Mouse (Mus musculus) liver, postnatal 0 days (tissue): Measurements from ENCODE around the gene Krtap4-1.

Source experiments
- CTCF ChIP-seq: sonication (generic); IDR thresholded peaks from 2 replicates; pipeline ENCODE4 v1.5.1; 2016; ENCODE audit warnings: antibody characterized with exemption, low read depth
- EP300 ChIP-seq: IDR thresholded peaks from 2 replicates; pipeline ENCODE4 v1.6.1; 2016; ENCODE audit warnings: antibody characterized with exemption, low read depth, mild to moderate bottlenecking

DNA sequence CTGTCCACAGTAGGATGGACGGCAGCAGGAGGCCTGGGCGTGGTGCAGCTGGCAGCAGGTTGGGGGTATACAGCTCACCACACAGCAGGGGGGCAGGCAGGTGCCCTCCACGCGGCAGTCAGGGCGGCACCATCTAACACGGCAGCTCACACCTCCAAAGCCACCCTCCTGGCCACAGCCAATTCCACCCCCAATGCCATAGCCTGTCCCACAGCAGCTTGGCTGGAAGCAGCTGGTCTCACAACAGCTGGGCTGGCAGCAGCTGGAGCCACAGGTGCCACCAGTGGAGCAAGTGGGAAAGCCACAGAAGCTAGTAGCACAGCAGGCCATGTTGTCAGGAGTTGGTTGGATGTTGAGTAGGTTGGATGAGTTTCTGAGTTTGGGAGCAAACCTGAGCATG, 47.4 kb downstream of the Krtap4-1 start, which contains the start of gene Krtap1-5:
- TF ChIP-seq CTCF (no peak), EP300 (no peak)
